Mouse (Mus musculus) stomach, postnatal 0 days (tissue): ENCODE measurements at regions not wholly inside any gene's neighbourhood (a gene's known extent, or its start where the extent isn't known, plus 50 kb on each side); places are given as distances from the start of the nearest gene placed in this dataset.

Experiments
- CTCF ChIP-seq: IDR thresholded peaks from 2 replicates; pipeline ENCODE4 v1.5.1; 2016; ENCODE audit warnings: antibody characterized with exemption, low read depth, mild to moderate bottlenecking, moderate library complexity
- EP300 ChIP-seq: optimal IDR thresholded peaks from 2 replicates; pipeline ENCODE3; 2016; ENCODE audit warnings: antibody characterized with exemption

DNA sequence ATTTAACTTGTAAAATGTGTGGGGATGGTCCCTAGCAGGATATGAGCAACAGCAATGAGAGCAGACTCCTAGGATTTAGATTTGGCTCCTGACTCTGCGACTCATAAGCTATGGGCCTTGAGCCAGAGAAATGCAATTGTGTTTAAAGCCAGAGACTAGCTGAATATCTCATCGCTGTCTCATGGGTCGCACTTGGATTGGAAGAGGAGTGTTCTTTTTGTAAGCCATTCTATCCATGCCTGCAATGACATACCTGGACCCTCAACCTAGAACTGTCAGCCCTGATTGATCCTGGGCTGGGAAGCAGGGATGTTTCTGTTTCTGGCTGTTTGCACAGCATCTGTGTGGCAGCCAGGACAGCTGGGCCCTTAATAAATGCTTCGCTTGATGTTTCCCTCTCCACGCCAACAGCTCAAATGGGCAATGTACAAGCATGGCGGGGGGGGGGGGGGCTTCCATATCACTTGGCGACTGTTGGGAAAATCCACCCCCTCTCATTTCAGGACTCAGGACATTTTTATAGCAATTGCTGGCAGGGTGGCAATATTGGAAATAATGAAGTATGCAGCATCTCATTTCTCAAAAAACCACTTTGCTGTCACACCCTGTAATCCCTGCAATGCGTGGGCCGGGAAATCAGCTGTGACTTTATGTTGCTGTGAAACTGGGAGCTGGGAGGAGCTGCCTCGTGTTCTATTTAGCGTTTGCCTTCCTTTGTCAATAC, 338.0 kb downstream of the Hs3st1 start:
- TF ChIP-seq EP300 (no peak), CTCF (no peak)
